Mouse (Mus musculus) adrenal gland, adult 8-10 months (tissue): ENCODE measurements at regions not wholly inside any gene's neighbourhood (a gene's known extent, or its start where the extent isn't known, plus 50 kb on each side); places are given as distances from the start of the nearest gene placed in this dataset.

Experiments
- DNase-seq: peaks from one replicate; pipeline ENCODE4 v3.0.0; 2022

GRCm38 (mm10) chr9:115483721-115484120 lies 173.5 kb upstream of the Stt3b start:
- no peak for DNase-seq

- no peak for DNase-seq
These were observed 174.2 kb upstream of the Stt3b start for GRCm38 (mm10) chr9:115484408-115484807.

- DNase-seq: no peak
These were observed 175.0 kb upstream of the Stt3b start for GRCm38 (mm10) chr9:115485219-115485618.

- no peak for DNase-seq
These were observed 177.0 kb upstream of the Stt3b start for GRCm38 (mm10) chr9:115487175-115487760.

GRCm38 (mm10) chr9:115488913-115489809 lies 178.9 kb upstream of the Stt3b start:
- DNase-seq: no peak

- no peak for DNase-seq
These were observed 182.4 kb upstream of the Stt3b start for GRCm38 (mm10) chr9:115492431-115493171.

- DNase-seq: no peak
These were observed 183.5 kb upstream of the Stt3b start for GRCm38 (mm10) chr9:115493765-115494164.

- DNase-seq: no peak
These were observed 189.3 kb upstream of the Stt3b start for GRCm38 (mm10) chr9:115499536-115499935.

GRCm38 (mm10) chr9:115504789-115505188 lies 194.6 kb upstream of the Stt3b start:
- no peak for DNase-seq

GRCm38 (mm10) chr9:115507131-115507689 lies 197.0 kb upstream of the Stt3b start:
- DNase-seq: no peak

- no peak for DNase-seq
These were observed 202.8 kb upstream of the Stt3b start for GRCm38 (mm10) chr9:115512835-115513629.

- DNase-seq: no peak
These were observed 207.7 kb upstream of the Stt3b start for GRCm38 (mm10) chr9:115517903-115518302.

GRCm38 (mm10) chr9:115524161-115524560 lies 213.9 kb upstream of the Stt3b start:
- no peak for DNase-seq

GRCm38 (mm10) chr9:115524591-115524990 lies 214.4 kb upstream of the Stt3b start:
- no peak for DNase-seq

- DNase-seq: no peak
These were observed 216.1 kb upstream of the Stt3b start for GRCm38 (mm10) chr9:115526322-115526721.

- no peak for DNase-seq
These were observed 216.8 kb upstream of the Stt3b start for GRCm38 (mm10) chr9:115526981-115527380.

GRCm38 (mm10) chr9:115534198-115534597 lies 224.0 kb upstream of the Stt3b start:
- no peak for DNase-seq

GRCm38 (mm10) chr9:115543665-115544064 lies 233.4 kb upstream of the Stt3b start:
- DNase-seq: peak; percentile 65

GRCm38 (mm10) chr9:115545178-115545577 lies 235.0 kb upstream of the Stt3b start:
- no peak for DNase-seq

- no peak for DNase-seq
These were observed 235.6 kb upstream of the Stt3b start for GRCm38 (mm10) chr9:115545792-115546191.

GRCm38 (mm10) chr9:115547625-115548325 lies 237.6 kb upstream of the Stt3b start:
- DNase-seq: peak; percentile 71
